Mouse (Mus musculus) layer of hippocampus, adult 9-11 months (tissue): ENCODE measurements around the gene Chka.
A peak's percentile ranks its signal among the peaks of the same experiment; 100 is the strongest.

ENCODE experiments used
- DNase-seq: peaks from one replicate; pipeline ENCODE4 v3.0.0; 2022

Gene Chka

GRCm38 (mm10) chr19:3846676-3847604 lies 4.6 kb upstream of the Chka start:
- DNase-seq, result no peak

GRCm38 (mm10) chr19:3847711-3848110 lies 3.9 kb upstream of the Chka start:
- no peak for DNase-seq

- no peak for DNase-seq
These were observed 3.3 kb upstream of the Chka start for GRCm38 (mm10) chr19:3848207-3848808.

GRCm38 (mm10) chr19:3849251-3849650 lies 2.3 kb upstream of the Chka start:
- no peak for DNase-seq

GRCm38 (mm10) chr19:3850076-3850475 lies 1.5 kb upstream of the Chka start:
- no peak for DNase-seq

- no peak for DNase-seq
These were observed 615 bp upstream of the Chka start for GRCm38 (mm10) chr19:3850847-3851469.

GRCm38 (mm10) chr19:3851979-3852681 lies 557 bp downstream of the Chka start:
- peak; percentile 29 for DNase-seq

- DNase-seq, result no peak
These were observed 1.5 kb downstream of the Chka start for GRCm38 (mm10) chr19:3853121-3853520.

GRCm38 (mm10) chr19:3853891-3854290 lies 2.3 kb downstream of the Chka start:
- no peak for DNase-seq

- no peak for DNase-seq
These were observed 3.5 kb downstream of the Chka start for GRCm38 (mm10) chr19:3855091-3855490.

GRCm38 (mm10) chr19:3855601-3856000 lies 4.0 kb downstream of the Chka start:
- DNase-seq, result peak; percentile 34

- DNase-seq, result no peak
These were observed 5.6 kb downstream of the Chka start for GRCm38 (mm10) chr19:3857220-3857619.

GRCm38 (mm10) chr19:3862713-3863112 lies 11.1 kb downstream of the Chka start:
- DNase-seq, result no peak

GRCm38 (mm10) chr19:3864960-3865359 lies 13.4 kb downstream of the Chka start:
- DNase-seq, result no peak

- DNase-seq, result no peak
These were observed 16.7 kb downstream of the Chka start for GRCm38 (mm10) chr19:3868290-3868689.

GRCm38 (mm10) chr19:3871468-3871867 lies 19.9 kb downstream of the Chka start:
- DNase-seq, result no peak

- DNase-seq, result no peak
These were observed 20.8 kb downstream of the Chka start for GRCm38 (mm10) chr19:3872373-3872772.

- DNase-seq, result no peak
These were observed 23.5 kb downstream of the Chka start for GRCm38 (mm10) chr19:3875045-3875444.

- DNase-seq, result no peak
These were observed 28.7 kb downstream of the Chka start for GRCm38 (mm10) chr19:3880054-3880848.

GRCm38 (mm10) chr19:3882214-3882613 lies 30.6 kb downstream of the Chka start:
- DNase-seq, result no peak

- DNase-seq, result no peak
These were observed 32.9 kb downstream of the Chka start for GRCm38 (mm10) chr19:3884325-3884990.

GRCm38 (mm10) chr19:3889096-3889495 lies 37.5 kb downstream of the Chka start:
- no peak for DNase-seq
